Mouse (Mus musculus): ENCODE data around the gene Zfand3. TPM values are rescaled to one million over a fixed set of nuclear protein-coding genes. Genes with fewer than 3 reads are reported as not detected.
A peak's percentile ranks its signal among the peaks of the same experiment; 100 is the strongest.

The Zfand3 gene
- total RNA-seq, 2 experiments from 2014 or later: 137 to 138 TPM

DNA sequence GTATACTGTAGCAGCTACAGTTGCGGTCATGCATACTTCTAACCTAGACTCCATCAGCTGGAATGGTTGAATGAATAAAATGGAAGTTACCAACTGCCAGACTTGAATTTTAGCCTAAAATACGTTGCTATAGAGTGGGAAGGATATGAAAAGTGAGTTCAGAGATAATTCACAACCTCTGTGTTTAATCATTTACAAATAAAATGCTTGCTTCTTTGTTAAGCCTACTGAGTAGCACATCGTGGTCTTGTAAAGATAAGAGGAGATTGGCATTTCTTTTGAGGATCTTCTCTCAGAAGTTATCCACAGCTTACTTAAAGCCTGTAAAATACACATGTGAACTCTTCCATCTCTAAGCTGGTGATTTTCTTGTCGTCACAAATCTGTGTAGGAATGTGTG is 93.1 kb downstream of the Zfand3 start:
- no peak for DNase-seq
- intact Hi-C loops (cut with DNase I): no loop called here

DNA sequence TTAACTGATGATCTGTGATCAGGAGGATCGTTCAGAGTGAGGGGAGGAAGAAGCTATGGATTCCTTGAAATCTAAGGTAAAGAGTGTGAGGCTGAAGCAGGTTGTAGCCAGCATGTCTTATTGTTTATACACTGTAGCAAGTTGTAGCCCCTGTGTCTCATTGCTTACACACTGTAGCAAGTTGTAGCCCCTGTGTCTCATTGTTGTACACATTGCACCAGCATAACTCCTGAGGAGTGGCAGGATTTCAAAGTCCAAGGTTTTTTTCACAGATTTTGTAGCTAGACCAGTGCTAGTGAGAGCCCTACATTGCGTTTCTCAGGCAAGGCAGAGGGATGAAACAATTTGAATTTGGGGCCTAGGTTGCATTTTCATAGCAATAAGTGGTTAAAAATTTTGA is 95.1 kb downstream of the Zfand3 start:
- no peak for DNase-seq
- intact Hi-C loops (cut with DNase I): no loop called here

DNA sequence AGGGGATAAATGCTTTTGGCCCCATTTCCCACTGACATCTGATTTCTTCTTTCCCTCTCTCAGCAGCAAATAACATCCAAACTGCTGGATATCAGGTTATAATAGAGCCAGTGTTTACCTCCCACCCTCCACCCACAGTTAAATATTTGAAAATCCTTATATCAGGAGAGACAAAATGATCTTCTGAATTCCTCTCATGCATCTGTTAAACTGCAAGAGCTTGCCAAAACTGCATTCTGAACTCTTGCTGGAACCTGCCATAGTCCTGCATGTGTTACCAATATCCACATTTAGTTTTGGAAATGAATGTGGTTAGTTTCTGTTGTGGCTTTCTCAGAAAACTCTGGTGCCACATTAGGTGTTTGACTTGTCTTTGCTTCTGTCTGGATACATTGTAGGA is 97.3 kb downstream of the Zfand3 start:
- intact Hi-C loops (cut with DNase I): no loop called here
- no peak for DNase-seq

DNA sequence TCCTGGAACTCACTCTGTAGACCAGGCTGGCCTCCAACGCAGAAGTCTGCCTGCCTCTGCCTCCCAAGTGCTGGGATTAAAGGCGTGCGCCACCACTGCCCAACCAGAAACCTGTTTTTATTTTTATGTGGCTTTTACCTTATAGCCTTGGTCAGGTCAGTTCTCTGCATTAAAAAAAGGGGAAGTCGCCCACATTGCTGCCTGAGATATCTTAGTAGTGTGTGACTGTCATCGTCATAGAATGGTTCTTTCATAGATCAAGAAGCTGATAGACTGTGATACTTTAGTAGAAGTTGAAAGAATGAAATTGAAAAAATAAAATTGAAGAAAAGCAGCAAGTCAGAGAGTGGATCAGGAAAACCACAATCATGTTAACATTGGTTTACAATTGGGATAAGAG is 98.5 kb downstream of the Zfand3 start:
- intact Hi-C loops (cut with DNase I): no loop called here
- no peak for DNase-seq

DNA sequence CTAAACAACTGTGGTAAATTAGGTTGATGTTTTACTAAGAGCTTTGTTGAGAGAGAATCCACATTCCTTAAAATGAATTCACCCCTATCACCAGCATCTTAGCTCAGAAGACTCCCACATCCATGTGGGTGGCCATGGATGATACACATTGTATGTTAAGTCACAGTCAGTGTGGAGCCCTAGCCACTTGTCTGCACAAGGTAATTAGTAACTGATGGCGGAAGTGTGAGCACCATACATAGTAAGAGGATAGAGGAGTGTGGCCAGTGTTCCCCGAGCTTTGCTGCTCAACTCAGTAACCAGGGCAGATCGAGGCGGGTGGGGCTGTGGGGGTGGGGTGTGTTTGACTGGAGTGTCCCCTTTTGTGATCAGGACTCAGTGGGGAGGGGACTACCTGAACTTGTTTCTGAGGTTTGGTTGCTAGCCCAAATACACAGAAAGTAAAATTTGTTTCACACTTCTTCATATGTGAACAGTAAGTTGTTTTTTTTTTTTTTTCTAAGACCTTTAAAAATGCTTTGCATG is 99.2 kb downstream of the Zfand3 start:
- intact Hi-C loops (cut with DNase I): no loop called here
- DNase-seq: no peak

DNA sequence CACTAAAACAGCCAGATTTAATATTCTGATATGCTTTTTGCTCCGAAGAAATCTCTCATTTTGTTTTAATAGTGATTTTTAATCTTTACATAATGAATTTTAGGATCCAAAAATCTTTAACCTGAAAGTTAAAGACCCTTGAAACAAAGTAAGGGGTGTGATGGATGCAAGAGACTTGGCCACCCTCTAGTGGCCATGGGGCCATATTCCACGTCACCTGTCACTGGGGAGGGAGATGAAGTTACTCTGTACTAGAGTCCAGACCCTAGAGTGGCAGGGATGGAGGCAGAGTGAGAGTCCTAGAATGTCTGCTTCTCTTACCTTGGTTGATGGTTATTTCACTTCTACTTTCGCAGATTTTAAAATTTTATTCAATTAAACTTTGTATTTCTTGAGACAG is 100.8 kb downstream of the Zfand3 start:
- intact Hi-C loops (cut with DNase I): loop anchor here (1.0 kb wide), 1 partner anchor 130 kb away; no protein-coding TSS in a partner anchor
- DNase-seq: peak in 1 of 2 experiments; percentile 29

DNA sequence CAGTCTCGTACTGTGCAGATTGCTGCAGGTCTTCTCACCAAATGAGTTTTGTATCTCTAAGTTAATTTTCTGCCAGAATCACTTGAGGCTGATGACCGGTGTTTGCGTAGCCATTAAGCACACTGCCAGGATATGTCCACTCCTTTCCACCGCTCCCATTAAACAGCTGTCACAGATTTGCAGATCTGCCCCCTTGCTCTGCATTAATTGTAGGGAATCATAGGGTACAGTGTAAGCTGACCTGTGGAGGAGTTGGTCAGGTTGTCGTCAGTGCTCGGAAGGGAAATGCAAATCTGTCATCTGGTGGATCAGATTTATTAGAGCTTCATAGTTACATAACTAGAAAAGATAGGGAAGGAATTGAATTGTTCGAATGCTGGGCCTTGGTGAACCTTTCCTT is 106.1 kb downstream of the Zfand3 start:
- DNase-seq: no peak
- intact Hi-C loops (cut with DNase I): no loop called here

DNA sequence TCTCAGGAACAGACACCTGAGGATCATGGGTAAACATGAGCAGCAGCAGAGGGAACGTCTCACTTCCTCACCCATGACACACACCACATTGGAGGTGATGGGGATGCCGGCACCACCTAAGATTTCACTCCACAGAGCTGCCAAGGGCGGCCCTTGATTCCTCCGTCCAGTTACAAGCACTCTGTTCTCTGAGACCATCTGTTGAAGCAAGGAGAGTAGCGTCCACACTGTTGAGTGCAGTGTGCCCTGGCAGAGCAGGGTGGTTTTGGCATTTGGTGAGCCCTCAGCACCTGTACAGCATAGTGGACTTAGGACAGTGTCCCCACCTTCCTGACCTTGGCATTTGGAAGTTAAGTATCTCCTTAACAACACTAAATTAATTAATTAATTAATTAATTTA is 107.0 kb downstream of the Zfand3 start:
- DNase-seq: no peak
- intact Hi-C loops (cut with DNase I): no loop called here

DNA sequence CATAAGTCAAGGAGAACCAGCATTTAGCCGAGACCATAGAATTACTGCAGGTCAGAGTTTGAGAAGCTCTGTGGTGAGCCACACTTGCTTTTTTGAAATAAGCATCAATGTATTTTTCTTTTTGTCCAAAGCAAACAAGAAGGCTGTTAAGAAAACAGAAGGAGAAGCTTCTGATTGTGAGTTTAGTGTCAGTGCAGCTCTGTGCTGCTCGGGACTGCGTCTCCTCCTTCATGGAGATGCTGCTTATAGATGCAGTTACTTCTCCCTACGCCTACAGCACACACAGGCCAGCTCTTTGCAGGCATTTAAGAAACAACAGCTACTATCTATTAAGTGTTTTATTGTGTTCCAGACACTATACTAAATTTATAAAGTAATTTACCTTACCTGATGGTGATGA is 107.5 kb downstream of the Zfand3 start:
- intact Hi-C loops (cut with DNase I): no loop called here
- DNase-seq: no peak

DNA sequence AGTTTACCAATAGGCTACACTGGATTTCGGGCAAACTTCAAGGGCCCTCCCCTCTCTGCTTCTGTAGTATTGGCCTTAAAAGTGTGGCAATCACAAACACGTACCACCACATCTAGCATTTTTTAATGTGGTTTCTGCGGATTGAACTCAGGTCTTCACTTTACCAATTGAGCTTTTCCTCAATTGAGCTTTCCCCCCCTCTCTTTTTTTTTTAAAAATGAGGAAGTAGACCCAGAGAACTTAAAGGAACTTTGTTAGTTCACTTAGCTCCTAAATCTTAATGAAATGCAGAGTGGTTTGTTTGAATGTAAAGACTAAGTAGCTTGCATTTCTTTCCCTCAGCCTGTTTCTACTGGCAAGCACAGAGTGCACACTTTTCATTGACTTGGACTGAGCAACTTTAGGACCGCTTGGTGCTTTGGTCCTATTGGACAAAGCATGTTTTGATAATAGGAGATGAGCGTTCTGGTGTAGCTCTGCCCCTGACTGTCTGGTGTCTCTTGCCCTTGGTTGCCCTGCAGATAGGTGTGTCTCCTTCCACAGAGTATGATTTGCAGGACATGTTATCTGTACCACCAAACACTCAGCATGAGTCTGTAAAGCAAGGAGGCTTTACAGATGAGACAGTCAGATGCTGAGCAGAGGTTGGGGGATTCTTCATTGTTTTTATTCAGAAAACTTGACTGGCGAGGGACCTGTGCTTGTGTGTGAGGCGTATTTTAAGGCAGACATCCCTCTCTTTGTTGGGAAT is 108.2 kb downstream of the Zfand3 start:
- intact Hi-C loops (cut with DNase I): no loop called here
- DNase-seq: no peak

DNA sequence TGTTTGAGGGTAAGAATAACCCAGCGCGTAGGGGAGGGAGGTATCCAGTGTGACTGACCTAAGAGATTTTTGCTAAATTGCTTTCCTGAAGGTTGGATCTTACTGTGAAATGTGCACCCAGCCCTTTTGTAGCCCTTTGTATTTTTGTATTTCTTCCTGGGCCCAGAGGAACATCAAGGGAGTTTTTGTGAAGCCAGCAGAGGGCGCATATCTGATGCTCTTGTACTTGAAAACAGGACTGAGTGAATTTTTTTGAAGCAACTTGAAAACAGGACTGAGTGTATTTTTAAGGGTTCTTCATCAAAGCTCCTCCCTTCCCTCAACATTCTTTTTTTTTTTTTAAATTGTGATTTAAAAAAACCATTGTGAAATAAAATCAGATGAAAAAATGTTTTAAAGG is 110.2 kb downstream of the Zfand3 start:
- DNase-seq: peak; percentile 42 to 47
- intact Hi-C loops (cut with DNase I): loop anchor here (5.0 kb wide), 1 partner anchor 338 kb away; no protein-coding TSS in a partner anchor

DNA sequence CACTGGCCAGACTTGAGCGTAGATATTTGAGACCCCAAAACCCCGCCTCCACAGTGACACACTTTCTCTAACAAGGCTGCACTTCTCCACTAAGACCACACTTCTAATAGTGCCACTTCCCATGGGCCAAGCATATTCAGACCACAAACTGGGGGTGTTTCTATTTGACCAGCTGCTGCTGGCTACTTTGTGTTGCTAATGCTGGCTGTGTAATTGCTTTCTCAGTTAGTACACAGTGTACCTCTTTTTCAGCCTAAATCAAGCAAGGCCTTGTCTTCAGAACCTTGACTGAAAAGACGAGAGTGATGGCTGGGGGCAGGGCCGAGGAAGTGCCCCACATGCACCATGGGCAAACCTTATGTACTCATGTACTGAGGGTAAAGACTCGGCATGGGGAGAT is 111.7 kb downstream of the Zfand3 start:
- no peak for DNase-seq
- intact Hi-C loops (cut with DNase I): loop anchor here (5.0 kb wide), 1 partner anchor 336 kb away; no protein-coding TSS in a partner anchor

DNA sequence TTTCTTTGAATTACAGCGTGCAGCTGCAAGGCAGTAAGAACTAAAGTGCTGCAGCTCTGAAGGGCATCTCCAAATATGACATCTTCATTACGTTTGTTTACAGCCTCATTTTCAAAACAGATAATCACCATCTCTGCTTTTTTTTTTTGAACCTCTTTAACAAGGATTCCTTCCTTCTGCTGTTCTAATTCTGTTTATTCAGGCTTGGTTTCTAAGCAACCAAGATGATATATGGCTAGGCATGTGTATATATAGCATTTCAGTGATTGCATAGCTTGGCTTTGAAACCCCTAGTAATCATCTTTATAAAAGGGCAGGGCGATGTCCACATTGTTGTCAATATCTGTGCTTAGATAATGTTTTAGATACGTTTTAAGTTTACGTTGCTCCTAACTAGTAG is 113.5 kb downstream of the Zfand3 start:
- DNase-seq: no peak
- intact Hi-C loops (cut with DNase I): loop anchor here (5.0 kb wide), 1 partner anchor 334 kb away; no protein-coding TSS in a partner anchor

DNA sequence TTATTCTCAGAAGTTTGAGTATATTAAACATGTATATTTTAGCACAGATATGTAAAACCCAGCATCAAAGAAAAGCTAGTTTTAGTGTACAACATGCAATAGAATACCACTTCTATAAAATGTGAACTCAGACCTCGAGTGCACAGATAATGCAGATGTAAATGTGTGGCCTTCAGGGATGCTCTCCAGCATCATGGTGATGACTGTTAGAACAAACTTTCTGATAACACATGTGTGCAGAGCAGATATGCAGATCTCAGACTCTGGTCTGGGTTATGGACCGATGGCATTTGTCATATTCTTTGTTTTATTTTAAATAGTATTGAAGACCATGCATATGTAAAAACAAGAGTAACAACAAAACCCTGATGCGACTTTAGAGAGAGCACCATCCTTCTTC is 117.7 kb downstream of the Zfand3 start:
- no peak for DNase-seq
- intact Hi-C loops (cut with DNase I): no loop called here

DNA sequence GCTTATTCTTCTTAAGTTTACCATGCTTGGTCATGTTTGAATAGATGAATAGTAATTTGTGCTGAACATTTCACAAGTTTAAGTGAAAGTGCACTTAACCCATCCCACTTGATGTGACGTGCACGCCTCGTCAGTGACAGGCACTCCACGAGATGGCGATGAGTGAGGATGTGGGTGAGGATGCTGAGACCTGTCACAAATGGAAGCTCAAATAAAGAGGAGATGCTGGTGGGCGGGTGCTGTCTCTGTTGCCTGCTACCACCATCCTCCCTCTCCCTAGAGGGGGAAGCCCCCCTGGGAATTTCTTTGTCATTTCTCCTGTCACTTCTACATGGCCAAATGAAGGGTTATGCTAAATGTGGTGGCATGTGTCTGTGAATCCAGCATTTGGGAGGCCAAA is 123.9 kb downstream of the Zfand3 start:
- DNase-seq: no peak
- intact Hi-C loops (cut with DNase I): no loop called here

DNA sequence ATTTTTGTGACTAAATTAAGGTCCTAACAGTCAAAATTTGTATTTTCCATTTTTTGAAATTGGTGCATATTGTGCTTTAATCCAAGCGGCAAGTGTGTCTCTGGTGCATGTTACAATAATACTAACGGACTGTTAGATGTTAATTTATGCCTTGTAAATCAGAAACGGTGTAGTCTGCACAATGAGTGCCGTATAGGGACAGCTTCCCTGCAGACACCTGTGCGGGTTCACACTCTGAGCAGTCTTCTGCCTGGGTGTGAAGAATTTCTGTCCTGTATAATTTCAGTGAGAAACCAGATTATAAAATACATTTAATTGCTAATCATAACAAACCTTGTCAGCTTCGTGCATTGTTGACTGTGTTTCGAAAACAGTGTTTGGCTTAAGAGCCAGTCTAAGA is 124.7 kb downstream of the Zfand3 start:
- intact Hi-C loops (cut with DNase I): no loop called here
- no peak for DNase-seq

DNA sequence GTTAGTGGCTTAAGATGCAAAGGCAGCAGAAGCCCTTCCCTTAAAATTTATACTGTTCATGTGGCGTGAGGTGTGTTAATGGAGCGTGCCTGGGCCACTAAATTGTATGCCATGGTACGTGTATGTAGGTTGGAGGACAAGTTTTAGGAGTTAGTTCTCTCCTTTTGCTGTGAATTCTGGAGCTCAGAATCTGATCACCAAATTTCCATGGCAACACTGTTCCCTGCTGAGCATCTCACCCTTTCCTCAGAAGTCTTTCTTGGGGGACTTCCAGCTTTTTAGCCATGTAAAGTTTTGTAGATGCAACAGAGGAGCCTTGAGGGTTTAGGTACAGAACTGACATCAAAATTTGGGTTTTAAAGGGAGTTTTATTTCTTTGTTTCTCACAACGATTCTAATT is 125.8 kb downstream of the Zfand3 start:
- DNase-seq: no peak
- intact Hi-C loops (cut with DNase I): loop anchor here (5.0 kb wide), 1 partner anchor 52 kb away; no protein-coding TSS in a partner anchor

DNA sequence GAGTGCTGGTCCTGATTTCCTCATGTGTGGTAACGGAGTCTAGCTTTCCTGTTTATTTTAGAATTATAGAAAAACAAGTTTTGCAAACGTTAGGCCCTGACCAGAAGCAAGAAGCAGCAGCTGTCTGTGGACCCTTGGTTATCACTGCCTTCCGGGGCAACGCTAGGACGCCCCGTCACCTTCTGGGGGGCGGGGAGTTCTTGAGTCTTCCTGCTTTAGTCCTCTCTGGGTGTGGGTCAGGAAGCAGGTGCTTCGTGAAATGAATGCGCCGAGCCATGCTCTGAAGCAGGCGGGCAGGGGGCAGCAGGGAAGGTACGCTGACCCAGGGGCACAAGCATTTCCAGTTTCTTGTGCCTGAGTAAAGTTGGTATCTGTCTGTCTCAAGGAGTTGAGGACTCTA is 129.1 kb downstream of the Zfand3 start:
- intact Hi-C loops (cut with DNase I): loop anchor here (5.0 kb wide), 1 partner anchor 49 kb away; no protein-coding TSS in a partner anchor
- DNase-seq: no peak

DNA sequence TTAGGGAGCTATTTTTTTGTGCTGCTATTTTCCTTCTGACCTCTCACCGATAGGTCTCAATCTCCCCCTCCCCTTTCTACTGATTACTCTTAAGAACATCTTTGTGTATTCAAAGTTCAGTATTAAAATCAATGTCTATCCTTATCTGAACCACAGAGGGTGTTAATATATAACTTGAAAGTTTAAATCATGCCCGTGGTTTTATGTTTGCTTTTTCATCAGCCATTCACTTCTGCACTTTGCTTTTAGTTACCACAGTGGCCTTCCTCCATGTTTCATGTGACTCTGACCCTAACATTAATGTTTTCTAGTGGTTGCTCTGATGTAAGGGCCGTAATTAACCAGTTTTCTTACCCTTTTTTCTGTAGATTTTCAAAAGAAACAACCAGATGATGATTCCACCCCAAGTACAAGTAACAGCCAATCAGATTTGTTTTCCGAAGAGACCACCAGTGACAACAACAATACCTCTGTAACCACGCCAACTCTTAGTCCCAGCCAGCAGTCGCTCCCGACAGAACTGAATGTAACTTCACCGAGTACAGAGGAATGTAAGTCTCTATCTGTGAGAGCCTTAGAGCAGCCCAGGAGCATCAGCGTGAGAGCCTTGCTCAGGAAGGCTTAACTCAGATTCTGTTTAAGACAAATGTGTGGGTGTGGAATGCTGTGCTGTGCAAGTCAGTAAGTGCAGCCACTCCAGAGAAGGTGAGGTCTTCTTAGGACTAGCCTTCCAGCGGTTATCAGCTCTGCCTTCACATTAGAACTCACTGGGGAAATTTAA is 130.6 kb downstream of the Zfand3 start:
- intact Hi-C loops (cut with DNase I): loop anchor here (5.0 kb wide), 1 partner anchor 47 kb away; no protein-coding TSS in a partner anchor
- DNase-seq: no peak

DNA sequence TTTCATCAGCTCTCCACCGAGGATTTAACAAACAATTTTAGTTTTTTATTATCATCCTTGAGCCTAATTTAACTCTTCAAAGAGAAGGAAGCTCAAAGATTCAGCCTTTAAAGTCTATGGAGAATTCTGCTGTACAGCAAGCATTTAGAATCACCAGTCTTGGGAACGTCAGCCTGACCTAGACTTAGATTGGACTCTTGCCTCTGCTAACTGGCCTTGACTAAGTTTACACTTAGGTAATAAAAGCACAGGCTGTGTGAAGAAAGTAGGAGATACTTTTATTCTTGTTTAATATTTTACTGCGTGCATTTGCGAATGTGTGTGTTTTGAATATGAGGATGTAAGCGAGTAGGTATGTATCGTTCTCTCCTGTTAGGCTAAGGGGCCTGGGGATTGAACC is 131.4 kb downstream of the Zfand3 start:
- DNase-seq: no peak
- intact Hi-C loops (cut with DNase I): no loop called here

DNA sequence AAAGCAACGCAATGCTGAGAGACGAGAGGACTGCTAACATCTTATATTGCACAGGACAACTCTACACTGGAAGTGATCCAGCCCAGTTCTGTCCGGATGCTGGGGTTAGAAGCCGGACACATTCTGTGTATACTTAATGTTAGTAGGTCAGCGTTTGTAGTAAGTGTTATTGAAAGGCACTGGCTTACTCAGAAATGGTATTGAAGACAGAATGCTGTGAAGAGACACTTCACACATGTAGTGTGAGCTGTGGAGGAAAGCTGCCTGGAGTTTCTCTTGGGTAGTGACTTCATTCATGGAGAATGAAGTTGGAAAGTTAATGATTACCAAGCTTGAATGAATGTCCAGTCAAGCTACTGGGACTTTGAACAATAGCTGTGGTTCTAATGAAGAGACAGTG is 132.2 kb downstream of the Zfand3 start:
- intact Hi-C loops (cut with DNase I): no loop called here
- DNase-seq: no peak

DNA sequence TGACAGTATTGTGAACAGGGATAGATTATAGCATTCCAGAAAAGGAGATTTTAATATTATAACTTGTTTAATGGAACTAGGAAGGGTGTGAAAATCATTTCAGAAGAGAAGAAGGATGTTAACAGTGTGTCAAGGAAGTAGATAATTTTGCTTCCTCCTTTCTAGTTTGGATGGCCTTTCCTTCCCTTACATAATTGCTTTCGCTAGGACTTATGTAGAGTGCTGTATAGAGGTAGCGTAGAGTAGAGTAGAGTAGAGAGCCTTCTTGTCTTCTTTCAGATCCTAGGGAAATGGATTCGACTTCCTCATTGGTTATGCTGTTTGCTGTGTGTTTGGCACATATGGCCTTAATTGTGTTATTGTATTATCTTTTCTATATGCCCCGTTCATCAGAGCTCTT is 132.6 kb downstream of the Zfand3 start:
- intact Hi-C loops (cut with DNase I): no loop called here
- no peak for DNase-seq

Data from heart, postnatal 10 days (tissue).